Mouse (Mus musculus) CH12.LX (cell line): ENCODE measurements around the gene Slc9a3r1.

ENCODE experiments used
- CHD2 ChIP-seq: IDR thresholded peaks from 2 replicates; pipeline ENCODE4 v1.6.1; 2011; ENCODE audit warnings: low read length, improper control_type of control experiment
- CTCF ChIP-seq, 2 experiments: IDR thresholded peaks in 1 of 2; conservative IDR thresholded peaks in 1 of 2; 2 replicates each; pipeline ENCODE4 v1.5.1; 2011 to 2012; ENCODE audit warnings: low read depth in 2 of 2, low read length in 2 of 2, improper control_type of control experiment in 1 of 2, inconsistent platforms in 1 of 2, mild to moderate bottlenecking in 1 of 2, moderate library complexity in 1 of 2
- GABPA ChIP-seq: IDR thresholded peaks from 2 replicates; pipeline ENCODE4 v1.6.1; 2012; ENCODE audit warnings: low read depth, low read length, improper control_type of control experiment, inconsistent platforms; ENCODE audit not compliant: insufficient replicate concordance
- MAX ChIP-seq: IDR thresholded peaks from 2 replicates; pipeline ENCODE4 v1.6.1; 2011; ENCODE audit warnings: low read length, improper control_type of control experiment
- RAD21 ChIP-seq: IDR thresholded peaks from 2 replicates; pipeline ENCODE4 v1.6.1; 2011; ENCODE audit warnings: low read depth, mild to moderate bottlenecking, low read length, improper control_type of control experiment, moderate library complexity

GRCm38 (mm10) chr11:115153088-115153487, 10.1 kb upstream of the Slc9a3r1 start:
- TF ChIP-seq CHD2: no peak
- no peak for TF ChIP-seq RAD21
- TF ChIP-seq GABPA: no peak
- no peak for TF ChIP-seq MAX
- TF ChIP-seq CTCF (conservative IDR thresholded peaks at IDR 0.05 in 1 of 2, IDR thresholded peaks at IDR 0.05 in 1 of 2; ENCODE audit: low read depth in 2 of 2, low read length in 2 of 2): no peak
